Mouse (Mus musculus) ES-E14 (cell line): ENCODE measurements around the gene Vps37c.

Source experiments
- ZC3H11A ChIP-seq: IDR thresholded peaks from 2 replicates; pipeline ENCODE4 v1.6.1; 2012; ENCODE audit warnings: low read depth, mild to moderate bottlenecking, inconsistent platforms, low read length, borderline replicate concordance
- ZNF384 ChIP-seq: IDR thresholded peaks from 2 replicates; pipeline ENCODE4 v1.6.1; 2012; ENCODE audit warnings: low read depth, low read length, inconsistent platforms

DNA sequence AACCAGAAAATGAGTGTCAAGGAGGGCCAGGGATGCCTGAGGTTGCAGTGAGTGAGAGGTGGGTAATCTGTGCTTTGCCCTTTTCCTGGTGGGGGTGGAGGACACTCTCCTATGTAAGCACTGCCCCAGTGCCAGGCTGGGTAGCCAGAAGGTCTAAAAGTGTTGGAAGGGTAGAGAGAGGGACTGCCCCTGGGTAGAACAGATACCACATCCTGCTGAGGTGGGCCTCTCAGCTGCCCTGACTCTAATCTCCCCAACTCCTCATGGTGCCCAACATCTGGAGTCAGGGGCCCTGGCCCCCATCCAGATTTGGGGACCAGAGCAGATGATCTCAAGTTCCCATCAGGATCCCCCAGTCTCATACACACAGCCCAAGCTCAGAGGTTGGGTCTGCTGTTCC is 68.6 kb downstream of the Vps37c start:
- TF ChIP-seq ZC3H11A: no peak
- TF ChIP-seq ZNF384: no peak
